Comparison of ENCODE assay signal across 9 mouse cellular contexts in the genomic region with DNA sequence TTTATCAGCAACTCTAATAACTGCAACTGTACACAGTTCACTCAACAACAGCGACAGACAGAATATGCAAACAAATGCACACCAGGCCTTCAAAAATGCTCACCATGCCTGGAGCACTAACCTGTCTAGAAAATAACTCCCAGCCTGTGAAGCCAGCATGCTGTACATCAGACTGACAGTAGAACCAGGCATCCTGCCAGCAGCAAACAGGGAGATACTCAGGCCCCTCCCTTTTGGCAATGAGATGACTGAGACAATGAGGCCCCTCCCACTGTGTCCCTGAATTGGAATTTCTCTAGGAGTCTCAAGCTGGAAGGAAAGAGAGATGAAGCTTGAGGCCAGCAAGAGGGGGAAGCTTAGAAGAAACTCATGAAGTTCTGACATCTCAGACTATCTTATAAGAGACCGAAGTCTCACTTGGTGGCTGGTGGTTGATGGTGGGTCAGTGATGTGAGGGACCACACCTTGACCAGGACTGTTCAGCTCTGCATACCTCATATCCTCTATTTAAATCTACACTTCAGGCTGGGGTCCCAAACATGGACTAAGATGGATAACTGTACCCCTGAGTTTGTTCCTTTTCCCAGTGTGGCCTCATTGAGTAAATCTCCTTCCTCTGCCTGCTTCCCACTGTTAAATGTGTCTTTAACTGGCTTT.
DNase-seq lines count a peak whose midpoint lies in the region; ATAC-seq and TF ChIP-seq lines count a peak whose summit lies in the region.
"Had no signal": no experiment of that assay in that cellular context is flagged by ENCODE, and none has a peak within 500 bp of the region (broad histone marks: within the 10 kb centered on the region; RNA-seq: fewer than 3 reads in every experiment).

No protein-coding gene starts in this region.

- H3K4me1 ChIP-seq in hindbrain, embryonic 16.5 days (ENCODE audit: control insufficient read depth, insufficient read depth, low read depth, low read length), result peaks cover 3% of the 10 kb centered on the region
- H3K4me1 ChIP-seq in hindbrain, embryonic 11.5 days (replicated peaks; ENCODE audit: control insufficient read depth, insufficient read depth, low read length), result no peaks in the 10 kb centered on the region
- no peaks in the 10 kb centered on the region for H3K4me1 ChIP-seq in forebrain, postnatal 0 days (ENCODE audit: insufficient read depth)
- no peaks in the 10 kb centered on the region for H3K4me1 ChIP-seq in kidney, adult 2 months (ENCODE audit: control insufficient read depth, insufficient read depth, low read length)

- WGBS in hindbrain, embryonic 16.5 days, result 60% methylated on average over 2 of the region's 2 CpGs
- WGBS in hindbrain, embryonic 11.5 days, result 92% methylated on average over 2 of the region's 2 CpGs
- 62% methylated on average over 2 of the region's 2 CpGs for WGBS in forebrain, postnatal 0 days
- 75% methylated on average over 2 of the region's 2 CpGs for WGBS in kidney, adult 2 months

- H3K9me3 ChIP-seq in hindbrain, embryonic 16.5 days (ENCODE audit: control insufficient read depth, low read length), result no peaks in the 10 kb centered on the region
- H3K9me3 ChIP-seq in hindbrain, embryonic 11.5 days (ENCODE audit: control insufficient read depth, low read length), result no peaks in the 10 kb centered on the region
- no peaks in the 10 kb centered on the region for H3K9me3 ChIP-seq in forebrain, postnatal 0 days (ENCODE audit: low read length)

- no peak overlapping the region for H3K9ac ChIP-seq in hindbrain, embryonic 16.5 days (ENCODE audit: low read depth, low read length)
- H3K9ac ChIP-seq in hindbrain, embryonic 11.5 days (ENCODE audit: low read depth, low read length), result no peak overlapping the region
- H3K9ac ChIP-seq in forebrain, postnatal 0 days, result no peak overlapping the region

- ATAC-seq in hindbrain, embryonic 16.5 days, result peak; percentile 56; the same call in 1 of the 2 replicates
- ATAC-seq in hindbrain, embryonic 11.5 days (ENCODE audit: low FRiP score), result no peak
- peak; percentile 40; the same call in 1 of the 2 replicates for ATAC-seq in forebrain, postnatal 0 days
- ATAC-seq in monocyte, adult 5-6 weeks (replicated peaks; ENCODE audit: insufficient number of reproducible peaks, low FRiP score, low TSS enrichment, poor library complexity, severe bottlenecking), result no peak
- ATAC-seq: Patski had no signal

- H3K36me3 ChIP-seq in hindbrain, embryonic 16.5 days (ENCODE audit: control insufficient read depth, insufficient read depth, low read length), result no peaks in the 10 kb centered on the region
- no peaks in the 10 kb centered on the region for H3K36me3 ChIP-seq in hindbrain, embryonic 11.5 days (ENCODE audit: control insufficient read depth, insufficient read depth, low read length)
- H3K36me3 ChIP-seq in forebrain, postnatal 0 days (ENCODE audit: insufficient read depth), result no peaks in the 10 kb centered on the region
- no peaks in the 10 kb centered on the region for H3K36me3 ChIP-seq in kidney, adult 2 months (ENCODE audit: control insufficient read depth, insufficient read depth, low read length)

- no peak for TF ChIP-seq CTCF in forebrain, postnatal 0 days (IDR thresholded peaks at IDR 0.05; ENCODE audit: low read depth)
- TF ChIP-seq CTCF in kidney, adult 2 months (conservative IDR thresholded peaks at IDR 0.05; ENCODE audit: insufficient read depth, insufficient read length, low read depth, low read length), result no peak

- no peak overlapping the region for H3K27ac ChIP-seq in hindbrain, embryonic 16.5 days (ENCODE audit: low read depth, low read length)
- H3K27ac ChIP-seq in hindbrain, embryonic 11.5 days (ENCODE audit: low read depth, low read length), result no peak overlapping the region
- H3K27ac ChIP-seq in forebrain, postnatal 0 days (ENCODE audit: low read depth, low read length), result no peak overlapping the region
- H3K27ac ChIP-seq in kidney, adult 2 months (ENCODE audit: insufficient read depth, low read depth, low read length), result no peak overlapping the region

- no peak overlapping the region for H3K4me3 ChIP-seq in hindbrain, embryonic 16.5 days (ENCODE audit: low read length)
- no peak overlapping the region for H3K4me3 ChIP-seq in hindbrain, embryonic 11.5 days (ENCODE audit: low read depth, low read length)
- H3K4me3 ChIP-seq in forebrain, postnatal 0 days (ENCODE audit: low read depth, low read length), result no peak overlapping the region
- H3K4me3 ChIP-seq in kidney, adult 2 months (ENCODE audit: insufficient read depth, low read depth, low read length), result no peak overlapping the region

- no peaks in the 10 kb centered on the region for H3K27me3 ChIP-seq in hindbrain, embryonic 16.5 days (replicated peaks; ENCODE audit: control insufficient read depth, insufficient read depth, low read length)
- H3K27me3 ChIP-seq in hindbrain, embryonic 11.5 days (ENCODE audit: control insufficient read depth, insufficient read depth, low read length), result no peaks in the 10 kb centered on the region
- no peaks in the 10 kb centered on the region for H3K27me3 ChIP-seq in forebrain, postnatal 0 days (ENCODE audit: insufficient read depth, low read length)
- no peaks in the 10 kb centered on the region; the same call in 1 of the 2 replicates for H3K27me3 ChIP-seq in kidney, adult 2 months (replicated peaks; ENCODE audit: control insufficient read depth, insufficient read depth, low read length)

- no peak overlapping the region for H3K4me2 ChIP-seq in hindbrain, embryonic 16.5 days (ENCODE audit: low read length)
- no peak overlapping the region for H3K4me2 ChIP-seq in hindbrain, embryonic 11.5 days (replicated peaks; ENCODE audit: low read depth, low read length)
- H3K4me2 ChIP-seq in forebrain, postnatal 0 days (ENCODE audit: low read depth), result no peak overlapping the region

- DNase-seq in hindbrain, embryonic 11.5 days (ENCODE audit: low spot score), result no peak
- DNase-seq in adrenal gland, adult 18-20 months (ENCODE audit: low spot score in 2 of 2), result peak; percentile 23 to 55
- peak; percentile 64 for DNase-seq in forebrain, postnatal 0 days
- DNase-seq in kidney, adult 2 months, result peak; percentile 65
- DNase-seq in mesoderm, embryonic 11.5 days (ENCODE audit: low read depth, low spot score), result peak; percentile 13
- DNase-seq in spleen, postnatal 4 days (ENCODE audit: low spot score in 2 of 2), result no peak

- TF ChIP-seq POLR2A in kidney, adult 2 months (IDR thresholded peaks at IDR 0.05; ENCODE audit: low read depth, low read length), result no peak

Comparison
In these comparisons a context has a peak if more than half of its experiments do, and no peak if none do; other contexts are left out.
1. ATAC-seq: peak in hindbrain, embryonic 16.5 days (single experiment) and forebrain, postnatal 0 days (single experiment); none in hindbrain, embryonic 11.5 days (single experiment) and monocyte, adult 5-6 weeks (single experiment).
2. DNase-seq: peak in adrenal gland, adult 18-20 months (2 of 2), forebrain, postnatal 0 days (single experiment), kidney, adult 2 months (single experiment) and mesoderm, embryonic 11.5 days (single experiment); none in hindbrain, embryonic 11.5 days (single experiment) and spleen, postnatal 4 days (0 of 2).